Mouse (Mus musculus) CH12.LX (cell line): ENCODE data around the gene Clasp2. TPM values are rescaled to one million over a fixed set of nuclear protein-coding genes. Genes with fewer than 3 reads are reported as not detected.
"Not testable (repeated sequence)": the region's sequence is repeated elsewhere in the genome, so short reads cannot be mapped to it uniquely, and the experiment has no call there.

Source experiments
- DNase-seq: peaks from one replicate; pipeline ENCODE4 v3.0.0-alpha.2; 2013; ENCODE audit errors: extremely low read depth
- H3K27ac ChIP-seq: 2 replicates; pipeline ENCODE4 v1.5.1; 2012; ENCODE audit warnings: low read depth, mild to moderate bottlenecking, control low read depth, moderate library complexity; ENCODE audit not compliant: insufficient read depth
- H3K27me3 ChIP-seq: replicated peaks from 2 replicates; pipeline ENCODE3; 2012; ENCODE audit warnings: inconsistent platforms
- H3K36me3 ChIP-seq, 2 experiments: replicated peaks in 1 of 2; 2 replicates each; pipeline versions ENCODE3 to v1.6.1; 2012; ENCODE audit warnings: inconsistent platforms in 1 of 2, low read length in 1 of 2, mild to moderate bottlenecking in 1 of 2, mixed read lengths in 1 of 2, moderate library complexity in 1 of 2; ENCODE audit not compliant: control insufficient read depth in 1 of 2, insufficient read depth in 1 of 2
- H3K4me1 ChIP-seq, 2 experiments: 2 replicates each; pipeline ENCODE4 v1.6.1; 2012; ENCODE audit warnings: inconsistent platforms in 1 of 2, moderate library complexity in 1 of 2; ENCODE audit not compliant: insufficient read depth in 2 of 2, control insufficient read depth in 1 of 2
- H3K4me2 ChIP-seq: 2 replicates; pipeline ENCODE4 v1.6.1; 2012; ENCODE audit warnings: low read depth, mild to moderate bottlenecking, control low read depth; ENCODE audit not compliant: poor library complexity, insufficient read depth, severe bottlenecking
- H3K4me3 ChIP-seq, 3 experiments: fragments of 150-350 bp in 1 of 3; sonication (generic) in 1 of 3; replicated peaks in 1 of 3; 2 replicates each; pipeline versions ENCODE3 to v1.5.1; 2011 to 2012; ENCODE audit warnings: low read depth in 2 of 3, low read length in 2 of 3, mild to moderate bottlenecking in 2 of 3, moderate library complexity in 2 of 3, control low read depth in 1 of 3, improper control_type of control experiment in 1 of 3, inconsistent platforms in 1 of 3, mixed read lengths in 1 of 3; ENCODE audit not compliant: poor library complexity in 1 of 3
- H3K79me2 ChIP-seq: replicated peaks from 2 replicates; pipeline ENCODE4 v1.6.1; 2012; ENCODE audit warnings: mild to moderate bottlenecking, moderate library complexity; ENCODE audit not compliant: control insufficient read depth, poor library complexity, insufficient read depth, severe bottlenecking; ENCODE audit errors: extremely low read depth
- H3K9ac ChIP-seq: 2 replicates; pipeline ENCODE4 v1.6.1; 2012; ENCODE audit warnings: low read depth, mild to moderate bottlenecking, control low read depth, moderate library complexity; ENCODE audit not compliant: insufficient read depth
- H3K9me3 ChIP-seq: replicated peaks from 2 replicates; pipeline ENCODE3; 2012; ENCODE audit warnings: low read length, inconsistent platforms, mixed read lengths
- CTCF ChIP-seq, 2 experiments: IDR thresholded peaks in 1 of 2; conservative IDR thresholded peaks in 1 of 2; 2 replicates each; pipeline ENCODE4 v1.5.1; 2011 to 2012; ENCODE audit warnings: low read depth in 2 of 2, low read length in 2 of 2, improper control_type of control experiment in 1 of 2, inconsistent platforms in 1 of 2, mild to moderate bottlenecking in 1 of 2, moderate library complexity in 1 of 2
- ELF1 ChIP-seq: IDR thresholded peaks from 2 replicates; pipeline ENCODE4 v1.6.1; 2014; ENCODE audit warnings: low read depth, mild to moderate bottlenecking, inconsistent platforms, low read length, improper control_type of control experiment
- EP300 ChIP-seq: IDR thresholded peaks from 2 replicates; pipeline ENCODE4 v1.6.1; 2011; ENCODE audit warnings: low read length, improper control_type of control experiment
- GABPA ChIP-seq: IDR thresholded peaks from 2 replicates; pipeline ENCODE4 v1.6.1; 2012; ENCODE audit warnings: low read depth, low read length, improper control_type of control experiment, inconsistent platforms; ENCODE audit not compliant: insufficient replicate concordance
- IRF4 ChIP-seq: IDR thresholded peaks from 2 replicates; pipeline ENCODE4 v1.6.1; 2014; ENCODE audit warnings: low read depth, mild to moderate bottlenecking, inconsistent platforms, low read length, improper control_type of control experiment
- MEF2A ChIP-seq: IDR thresholded peaks from 2 replicates; pipeline ENCODE4 v1.6.1; 2014; ENCODE audit warnings: low read depth, mild to moderate bottlenecking, inconsistent platforms, low read length, improper control_type of control experiment, borderline replicate concordance
- MXI1 ChIP-seq: IDR thresholded peaks from 2 replicates; pipeline ENCODE4 v1.6.1; 2011; ENCODE audit warnings: mild to moderate bottlenecking, low read depth, low read length, improper control_type of control experiment
- MYC ChIP-seq: IDR thresholded peaks from 2 replicates; pipeline ENCODE4 v1.6.1; 2011; ENCODE audit warnings: low read depth, mild to moderate bottlenecking, improper control_type of control experiment, low read length
- PAX5 ChIP-seq: IDR thresholded peaks from 2 replicates; pipeline ENCODE4 v1.6.1; 2012; ENCODE audit warnings: low read length, inconsistent platforms, mixed read lengths
- POLR2AphosphoS2 ChIP-seq: IDR thresholded peaks from 2 replicates; pipeline ENCODE4 v1.6.1; 2011; ENCODE audit warnings: low read depth, low read length, improper control_type of control experiment
- RAD21 ChIP-seq: IDR thresholded peaks from 2 replicates; pipeline ENCODE4 v1.6.1; 2011; ENCODE audit warnings: low read depth, mild to moderate bottlenecking, low read length, improper control_type of control experiment, moderate library complexity
- TBP ChIP-seq: conservative IDR thresholded peaks from 2 replicates; pipeline ENCODE4 v1.6.1; 2011; ENCODE audit warnings: low read depth, low read length, improper control_type of control experiment
- TCF12 ChIP-seq: IDR thresholded peaks from 2 replicates; pipeline ENCODE4 v1.6.1; 2014; ENCODE audit warnings: low read depth, mild to moderate bottlenecking, inconsistent platforms, low read length, improper control_type of control experiment
- USF1 ChIP-seq: IDR thresholded peaks from 2 replicates; pipeline ENCODE4 v1.6.1; 2014; ENCODE audit warnings: low read depth, mild to moderate bottlenecking, inconsistent platforms, low read length, improper control_type of control experiment
- ZC3H11A ChIP-seq: IDR thresholded peaks from 2 replicates; pipeline ENCODE4 v1.6.1; 2012; ENCODE audit warnings: low read depth, mild to moderate bottlenecking, inconsistent platforms, low read length, improper control_type of control experiment
- ZKSCAN1 ChIP-seq: IDR thresholded peaks from 2 replicates; pipeline ENCODE4 v1.6.1; 2012; ENCODE audit warnings: low read depth, inconsistent platforms, low read length, improper control_type of control experiment, borderline replicate concordance
- ZMIZ1 ChIP-seq: IDR thresholded peaks from 2 replicates; pipeline ENCODE4 v1.6.1; 2012; ENCODE audit warnings: low read depth, mild to moderate bottlenecking, inconsistent platforms, low read length, improper control_type of control experiment
- ZNF384 ChIP-seq: IDR thresholded peaks from 2 replicates; pipeline ENCODE4 v1.6.1; 2012; ENCODE audit warnings: low read depth, low read length, improper control_type of control experiment, inconsistent platforms
- dilution Hi-C: fragments of 300-500 bp; cut with MboI; formaldehyde crosslinking; loops from 2 replicates; pipeline ENCODE4 v1.14.3; 2020; ENCODE audit warnings: low sequenced_read_pairs; ENCODE audit not compliant: extremely low pct_unique_long_range_greater_than_20kb, extremely low pct_ligation_motif_present
- in situ Hi-C: fragments of 300-500 bp; cut with MboI; formaldehyde crosslinking; loops from 3 replicates; pipeline ENCODE4 v1.14.3; 2019; ENCODE audit warnings: low sequenced_read_pairs, low pct_ligation_motif_present, low pct_unique_long_range_greater_than_20kb, mixed read lengths
- polyA plus RNA-seq: library from polyadenylated mRNA; unstranded; fragments of >175 nt; gene quantifications from 2 replicates; pipeline ENCODE4 v1.2.1, GENCODE M21; 2012; ENCODE audit warnings: low read depth; ENCODE audit not compliant: insufficient read length
- total RNA-seq, 2 experiments: library from RNA; depleted of rRNA; stranded (reverse); fragments of 300-350 nt in 1 of 2; fragments of >200 nt in 1 of 2; gene quantifications; 2 replicates each; pipeline ENCODE4 v1.2.3; 2012 to 2014

The Clasp2 gene
- total and polyA plus RNA-seq, 3 experiments = 23.9 to 32.4 (median 27.0) TPM

GRCm38 (mm10) chr9:113903136-113903535 is 161.9 kb downstream of the Clasp2 start:
- Histone ChIP-seq H3K4me3 (no peak overlapping the region), H3K9ac (no peak overlapping the region), H3K79me2 (no peaks in the 10 kb centered on the region), H3K36me3 (peaks cover 40 to 86% of the 10 kb centered on the region in 2 experiments), H3K4me1 (no peaks in the 10 kb centered on the region), H3K27me3 (no peaks in the 10 kb centered on the region), H3K9me3 (no peaks in the 10 kb centered on the region), H3K27ac (no peak overlapping the region), H3K4me2 (no peak overlapping the region)
- no peak for TF ChIP-seq ZMIZ1
- TF ChIP-seq MXI1 = no peak
- TF ChIP-seq ZNF384 = no peak
- no peak for TF ChIP-seq ZC3H11A
- TF ChIP-seq USF1 = no peak
- TF ChIP-seq TCF12 = no peak
- no peak for TF ChIP-seq MEF2A
- TF ChIP-seq ELF1 = no peak
- no peak for TF ChIP-seq POLR2AphosphoS2
- TF ChIP-seq PAX5 = no peak
- TF ChIP-seq IRF4 = no peak
- TF ChIP-seq TBP = no peak
- dilution Hi-C loops = no loop called here
- no peak for DNase-seq
- in situ Hi-C loops = no loop called here

GRCm38 (mm10) chr9:113904315-113904714 is 163.0 kb downstream of the Clasp2 start:
- DNase-seq, in situ Hi-C loops, dilution Hi-C loops, H3K4me2 ChIP-seq, H3K27me3 ChIP-seq, H3K9ac ChIP-seq, H3K79me2 ChIP-seq, H3K27ac ChIP-seq, H3K9me3 ChIP-seq, H3K4me3 ChIP-seq, H3K4me1 ChIP-seq: not testable (repeated sequence)
- peak in 1 of 2 experiments; percentile 26; a peak in 1 of 4 replicates for TF ChIP-seq CTCF (conservative IDR thresholded peaks at IDR 0.05 in 1 of 2, IDR thresholded peaks at IDR 0.05 in 1 of 2; ENCODE audit: low read depth in 2 of 2, low read length in 2 of 2)
- H3K36me3 ChIP-seq = peaks cover 39 to 86% of the 10 kb centered on the region in 2 experiments

- Histone ChIP-seq H3K4me1 (no peaks in the 10 kb centered on the region), H3K9me3 (no peaks in the 10 kb centered on the region), H3K79me2 (no peaks in the 10 kb centered on the region), H3K4me3 (no peak overlapping the region), H3K27me3 (no peaks in the 10 kb centered on the region), H3K36me3 (peaks cover 24 to 72% of the 10 kb centered on the region in 2 experiments), H3K4me2 (no peak overlapping the region), H3K27ac (no peak overlapping the region), H3K9ac (no peak overlapping the region)
- TF ChIP-seq USF1 = no peak
- TF ChIP-seq TBP = no peak
- TF ChIP-seq ZKSCAN1 = no peak
- TF ChIP-seq IRF4 = no peak
- TF ChIP-seq EP300 = no peak
- TF ChIP-seq GABPA = no peak
- TF ChIP-seq RAD21 = no peak
- TF ChIP-seq MYC = no peak
- DNase-seq = no peak
- in situ Hi-C loops = no loop called here
- dilution Hi-C loops = no loop called here
Observed at GRCm38 (mm10) chr9:113915789-113916188, 174.5 kb downstream of the Clasp2 start.
